Mouse (Mus musculus): ENCODE measurements around the gene Dbr1. TPM values are rescaled to one million over a fixed set of nuclear protein-coding genes. Genes with fewer than 3 reads are reported as not detected.

The Dbr1 gene
- total RNA-seq, 1 experiment from 2014 or later: 58.7 TPM

- ATAC-seq (replicated peaks; ENCODE audit: low read depth, poor library complexity, severe bottlenecking): no peak
These were observed 36.6 kb downstream of the Dbr1 start, which contains the start of gene A4gnt for GRCm38 (mm10) chr9:99612202-99612601. Gene A4gnt, plus strand, starts transcription at chr9:99612502.

- ATAC-seq (replicated peaks; ENCODE audit: low read depth, poor library complexity, severe bottlenecking): no peak
These were observed 44.1 kb downstream of the Dbr1 start for GRCm38 (mm10) chr9:99619688-99620087.

GRCm38 (mm10) chr9:99620196-99620595, 44.6 kb downstream of the Dbr1 start:
- no peak for ATAC-seq (replicated peaks; ENCODE audit: low read depth, poor library complexity, severe bottlenecking)

- no peak for ATAC-seq (replicated peaks; ENCODE audit: low read depth, poor library complexity, severe bottlenecking)
These were observed 46.4 kb downstream of the Dbr1 start for GRCm38 (mm10) chr9:99622034-99622433.

- no peak for ATAC-seq (replicated peaks; ENCODE audit: low read depth, poor library complexity, severe bottlenecking)
These were observed 47.4 kb downstream of the Dbr1 start for GRCm38 (mm10) chr9:99622966-99623365.

GRCm38 (mm10) chr9:99624117-99624516, 48.5 kb downstream of the Dbr1 start:
- ATAC-seq (replicated peaks; ENCODE audit: low read depth, poor library complexity, severe bottlenecking): no peak

GRCm38 (mm10) chr9:99628581-99628980, 53.0 kb downstream of the Dbr1 start:
- no peak for ATAC-seq (replicated peaks; ENCODE audit: low read depth, poor library complexity, severe bottlenecking)

GRCm38 (mm10) chr9:99629281-99630011, 53.8 kb downstream of the Dbr1 start, which contains the start of gene Dzip1l:
Gene Dzip1l, plus strand, starts transcription at chr9:99629496.
- ATAC-seq (replicated peaks; ENCODE audit: low read depth, poor library complexity, severe bottlenecking): no peak

GRCm38 (mm10) chr9:99630071-99630470, 54.5 kb downstream of the Dbr1 start:
- ATAC-seq (replicated peaks; ENCODE audit: low read depth, poor library complexity, severe bottlenecking): no peak

GRCm38 (mm10) chr9:99630528-99631125, 55.0 kb downstream of the Dbr1 start:
- ATAC-seq (replicated peaks; ENCODE audit: low read depth, poor library complexity, severe bottlenecking): 0 out of 2 replicates have a peak, but pooled peaks have one; percentile 41

GRCm38 (mm10) chr9:99631781-99632180, 56.2 kb downstream of the Dbr1 start:
- ATAC-seq (replicated peaks; ENCODE audit: low read depth, poor library complexity, severe bottlenecking): no peak

- ATAC-seq (replicated peaks; ENCODE audit: low read depth, poor library complexity, severe bottlenecking): no peak
These were observed 56.7 kb downstream of the Dbr1 start for GRCm38 (mm10) chr9:99632264-99632663.

Other genes starting within 250 kb of the Dbr1 start
- gene Esyt3, start 217.2 kb upstream of the Dbr1 start, total RNA-seq (2017): 0.09 TPM in 1 of 2 replicates, not detected in the other
- 0.82 TPM in 1 of 2 replicates, not detected in the other for gene Mras, start 138.4 kb upstream of the Dbr1 start, total RNA-seq (2017)
- not detected in 2 replicates for gene Nme9, start 124.3 kb upstream of the Dbr1 start, total RNA-seq (2017)
- gene Armc8, start 6.9 kb upstream of the Dbr1 start, total RNA-seq (2017): 25.8 and 32.2 TPM in 2 replicates
- gene A4gnt, start 36.7 kb downstream of the Dbr1 start, total RNA-seq (2017): not detected in 2 replicates
- gene Dzip1l, start 53.7 kb downstream of the Dbr1 start, total RNA-seq (2017): not detected in 2 replicates
- not detected in 2 replicates for gene Cldn18, start 141.5 kb downstream of the Dbr1 start, total RNA-seq (2017)